Mouse (Mus musculus) right cerebral cortex, postnatal 4 days (tissue): ENCODE data around the gene Vmn1r68.
A peak's percentile ranks its signal among the peaks of the same experiment; 100 is the strongest.

Experiments used
- DNase-seq: peaks from one replicate; pipeline ENCODE4 v3.0.0-alpha.2; 2022

Gene Vmn1r68

GRCm38 (mm10) chr7:10558385-10558784 is at the start of gene Vmn1r68:
Gene Vmn1r68, minus strand, starts transcription at chr7:10558485.
- DNase-seq = no peak

DNA sequence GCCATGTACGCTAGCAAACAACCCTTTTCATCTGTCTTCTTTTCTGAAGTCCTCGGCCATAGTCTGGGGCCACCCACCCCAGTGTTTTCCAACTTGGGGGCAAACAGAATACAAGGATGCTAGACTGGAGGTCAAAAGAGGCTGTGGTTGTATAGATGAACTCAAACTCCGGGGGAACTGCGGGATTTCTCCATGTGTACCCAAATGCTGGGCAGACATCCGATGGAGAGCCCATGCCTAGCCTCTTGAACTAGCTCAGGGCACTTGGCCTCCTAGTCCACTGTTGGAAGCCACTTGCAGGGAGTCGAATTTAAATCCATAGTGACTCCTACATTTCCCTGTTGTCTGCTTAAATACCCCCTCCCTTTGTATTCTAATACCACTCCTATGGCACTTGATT is 62.7 kb downstream of the Vmn1r68 start:
- no peak for DNase-seq

- DNase-seq = peak; percentile 68
These were observed 63.3 kb downstream of the Vmn1r68 start, which contains the start of gene Zik1 for GRCm38 (mm10) chr7:10494786-10495521. Gene Zik1, minus strand, starts transcription at chr7:10495394.

DNA sequence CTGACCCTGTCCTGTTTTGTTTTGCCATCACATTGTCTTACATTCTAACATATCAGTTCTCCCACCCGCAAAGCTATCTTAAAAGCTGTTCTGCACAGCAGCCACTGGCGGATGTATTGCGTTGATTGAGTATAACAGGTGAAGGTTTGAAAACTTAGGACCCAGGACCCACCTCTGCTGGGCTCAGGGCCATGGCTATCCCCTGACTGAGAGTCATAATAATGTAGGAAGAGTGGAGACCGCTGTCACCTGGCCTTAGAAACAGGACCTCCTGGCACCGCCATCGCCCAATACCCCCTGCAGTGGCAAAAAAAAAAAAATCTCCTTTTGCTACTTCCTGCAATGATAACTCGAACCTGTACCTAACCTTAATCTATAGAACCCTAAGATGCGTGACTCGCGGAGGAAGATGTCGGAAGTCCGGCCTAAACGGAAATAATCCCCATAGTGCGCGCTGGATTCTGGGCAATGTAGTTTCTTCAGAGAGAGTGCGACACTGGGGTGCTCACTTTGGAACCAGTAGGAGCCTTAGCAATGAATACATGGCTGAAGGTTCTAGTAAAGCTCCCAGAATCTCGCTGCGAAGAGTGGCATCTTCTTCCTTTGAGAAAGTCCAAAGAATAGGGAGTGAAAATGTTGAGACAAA is 77.6 kb downstream of the Vmn1r68 start:
- DNase-seq = peak; percentile 51

GRCm38 (mm10) chr7:10479813-10480212 is 78.5 kb downstream of the Vmn1r68 start:
- DNase-seq = no peak

GRCm38 (mm10) chr7:10458166-10458565 is 100.1 kb downstream of the Vmn1r68 start:
- no peak for DNase-seq
